Mouse (Mus musculus) limb, embryonic 14.5 days (tissue): ENCODE data around the gene Myo19. TPM values are rescaled to one million over a fixed set of nuclear protein-coding genes. Genes with fewer than 3 reads are reported as not detected.

Experiments used
- ATAC-seq: fragments of 200-750 bp; cut with Nextera tagmentation; 2 replicates; pipeline ENCODE4 v1.8.0; 2017; ENCODE audit warnings: low read depth, moderate number of reproducible peaks, moderate TSS enrichment; ENCODE audit not compliant: low FRiP score
- DNase-seq: peaks from one replicate; pipeline ENCODE4 v3.0.0-alpha.2; 2015; ENCODE audit warnings: low spot score
- H3K27ac ChIP-seq: fragments of 300-500 bp; sonication (generic); replicated peaks from 2 replicates; pipeline ENCODE4 v1.5.1; 2014; ENCODE audit warnings: low read depth, mild to moderate bottlenecking, low read length, moderate library complexity, mixed read lengths
- H3K27me3 ChIP-seq: fragments of 300-500 bp; sonication (generic); 2 replicates; pipeline ENCODE4 v1.6.1; 2014; ENCODE audit warnings: low read length, mixed read lengths; ENCODE audit not compliant: control insufficient read depth, insufficient read depth
- H3K36me3 ChIP-seq: fragments of 300-500 bp; sonication (generic); 2 replicates; pipeline ENCODE4 v1.6.1; 2014; ENCODE audit warnings: mild to moderate bottlenecking, low read length, moderate library complexity, mixed read lengths; ENCODE audit not compliant: control insufficient read depth, insufficient read depth
- H3K4me1 ChIP-seq: fragments of 300-500 bp; sonication (generic); 2 replicates; pipeline ENCODE4 v1.6.1; 2014; ENCODE audit warnings: antibody characterized with exemption, low read length, mixed read lengths; ENCODE audit not compliant: control insufficient read depth, insufficient read depth
- H3K4me2 ChIP-seq: fragments of 300-500 bp; sonication (generic); replicated peaks from 2 replicates; pipeline ENCODE4 v1.6.1; 2014; ENCODE audit warnings: low read depth, mild to moderate bottlenecking, low read length, moderate library complexity; ENCODE audit not compliant: severe bottlenecking
- H3K4me3 ChIP-seq: fragments of 300-500 bp; sonication (generic); replicated peaks from 2 replicates; pipeline ENCODE4 v1.5.1; 2014; ENCODE audit warnings: low read length
- H3K9ac ChIP-seq: fragments of 300-500 bp; sonication (generic); 2 replicates; pipeline ENCODE4 v1.6.1; 2014; ENCODE audit warnings: mild to moderate bottlenecking, low read depth, low read length, moderate library complexity; ENCODE audit not compliant: severe bottlenecking
- H3K9me3 ChIP-seq: fragments of 300-500 bp; sonication (generic); 2 replicates; pipeline ENCODE4 v1.6.1; 2016; ENCODE audit warnings: low read length; ENCODE audit not compliant: control insufficient read depth
- POLR2A ChIP-seq: fragments of 200-500 bp; IDR thresholded peaks from 2 replicates; pipeline ENCODE4 v1.8.0; 2012; ENCODE audit warnings: inconsistent platforms, mild to moderate bottlenecking, moderate library complexity, borderline replicate concordance; ENCODE audit not compliant: insufficient read depth, insufficient read length; ENCODE audit errors: extremely low read depth
- WGBS: fragments of 180-500 bp; shearing (Covaris S2); extraction: QIAGEN DNeasy Blood & Tissue Kit; methylation state at CpG from one replicate; pipeline ENCODE4 v1.1.7; 2014; 5-methylcytosine and 5-hydroxymethylcytosine counted together
- polyA plus RNA-seq, 2 experiments: library from polyadenylated mRNA; depleted of rRNA in 1 of 2; stranded (reverse) in 1 of 2; unstranded in 1 of 2; fragments of >200 nt; fragmentation: Nextera tagmentation in 1 of 2; extraction: Ambion mirVana in 1 of 2; gene quantifications; 2 replicates each; pipeline versions ENCODE4 v1.2.1 to v1.2.3; 2012 to 2014

Gene Myo19
- polyA plus RNA-seq, 2 experiments: 11.0 to 29.2 TPM

DNA sequence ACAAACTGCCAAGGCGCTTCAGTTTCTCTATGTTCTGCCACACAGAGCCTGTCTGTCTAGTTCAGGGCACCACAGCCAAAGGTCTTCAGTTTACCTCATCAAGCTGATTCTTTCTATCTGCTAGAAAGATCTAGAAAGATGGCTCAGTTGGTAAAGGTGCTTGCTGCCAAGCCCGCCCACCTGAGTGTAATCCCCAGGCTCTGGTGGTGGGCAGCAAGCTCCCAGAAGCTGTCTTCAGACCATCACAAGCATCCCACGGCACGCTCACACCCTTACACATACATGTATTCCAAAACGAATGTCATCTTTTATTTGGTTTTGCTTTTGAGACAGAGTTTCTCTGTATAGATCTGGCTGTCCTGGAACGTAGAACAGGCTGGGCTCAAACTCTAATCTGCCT lies 28.5 kb downstream of the Myo19 start:
- H3K27ac ChIP-seq: no peak overlapping the region
- WGBS: 91% methylated on average over 6 of the region's 6 CpGs
- H3K4me1 ChIP-seq: no peaks in the 10 kb centered on the region
- no peak for DNase-seq
- no peak overlapping the region for H3K4me2 ChIP-seq
- H3K9me3 ChIP-seq: no peaks in the 10 kb centered on the region
- no peak for TF ChIP-seq POLR2A
- H3K36me3 ChIP-seq: peaks cover 92% of the 10 kb centered on the region
- ATAC-seq: no peak
- no peaks in the 10 kb centered on the region for H3K27me3 ChIP-seq
- H3K4me3 ChIP-seq: no peak overlapping the region
- no peak overlapping the region for H3K9ac ChIP-seq

DNA sequence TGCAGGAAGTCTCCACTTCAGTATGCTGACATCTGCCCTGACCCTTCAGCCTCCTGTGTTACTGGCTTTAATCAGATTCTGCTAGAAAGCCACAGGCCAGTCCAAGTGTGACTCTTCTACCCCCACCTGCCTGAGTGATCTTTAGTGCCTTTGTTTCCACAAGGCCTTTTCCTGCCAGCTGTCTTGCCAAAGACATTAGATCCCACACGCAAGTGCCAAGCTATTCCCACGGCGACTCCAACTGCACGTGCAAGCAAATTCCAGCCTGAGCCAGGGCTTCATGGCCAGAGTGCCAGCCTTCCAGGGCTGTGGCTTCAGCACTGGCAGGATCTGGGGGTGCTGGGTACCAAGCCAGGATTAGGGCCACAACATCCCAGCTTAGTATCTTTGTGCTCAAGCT lies 30.5 kb downstream of the Myo19 start:
- H3K27ac ChIP-seq: no peak overlapping the region
- H3K27me3 ChIP-seq: no peaks in the 10 kb centered on the region
- no peak for TF ChIP-seq POLR2A
- H3K36me3 ChIP-seq: peaks cover 81% of the 10 kb centered on the region
- no peaks in the 10 kb centered on the region for H3K9me3 ChIP-seq
- H3K4me3 ChIP-seq: no peak overlapping the region
- no peaks in the 10 kb centered on the region for H3K4me1 ChIP-seq
- ATAC-seq (no peak), DNase-seq (no peak)
- WGBS: 81% methylated on average over 4 of the region's 4 CpGs
- H3K9ac ChIP-seq: no peak overlapping the region
- no peak overlapping the region for H3K4me2 ChIP-seq

DNA sequence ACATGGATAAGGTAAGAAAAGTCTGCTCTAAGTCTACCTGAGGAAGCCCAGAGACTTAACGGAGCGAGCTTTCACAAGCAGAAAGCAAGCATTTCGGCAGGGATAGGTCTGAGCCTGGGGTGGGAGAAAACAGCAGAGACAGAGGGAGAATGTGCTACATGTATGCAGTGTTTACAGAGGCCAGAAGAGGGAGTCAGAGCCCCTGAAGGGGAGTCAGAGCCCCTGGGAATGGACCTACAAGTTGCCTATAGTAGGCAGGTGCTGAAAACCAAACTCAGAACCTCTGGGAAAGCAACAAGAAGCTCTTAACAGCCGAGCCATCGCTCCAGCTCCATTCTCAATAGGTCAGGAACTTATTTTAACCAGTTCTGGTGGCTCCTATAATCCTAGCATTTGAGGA lies 34.7 kb downstream of the Myo19 start:
- no peak overlapping the region for H3K27ac ChIP-seq
- H3K9me3 ChIP-seq: no peaks in the 10 kb centered on the region
- no peak for ATAC-seq
- H3K36me3 ChIP-seq: peaks cover 40% of the 10 kb centered on the region
- no peaks in the 10 kb centered on the region for H3K27me3 ChIP-seq
- 77% methylated on average over 5 of the region's 5 CpGs for WGBS
- DNase-seq: no peak
- no peak overlapping the region for H3K9ac ChIP-seq
- H3K4me1 ChIP-seq: peaks cover 3% of the 10 kb centered on the region; the same call in 1 of the 2 replicates
- no peak overlapping the region for H3K4me3 ChIP-seq
- H3K4me2 ChIP-seq: no peak overlapping the region
- TF ChIP-seq POLR2A: no peak

DNA sequence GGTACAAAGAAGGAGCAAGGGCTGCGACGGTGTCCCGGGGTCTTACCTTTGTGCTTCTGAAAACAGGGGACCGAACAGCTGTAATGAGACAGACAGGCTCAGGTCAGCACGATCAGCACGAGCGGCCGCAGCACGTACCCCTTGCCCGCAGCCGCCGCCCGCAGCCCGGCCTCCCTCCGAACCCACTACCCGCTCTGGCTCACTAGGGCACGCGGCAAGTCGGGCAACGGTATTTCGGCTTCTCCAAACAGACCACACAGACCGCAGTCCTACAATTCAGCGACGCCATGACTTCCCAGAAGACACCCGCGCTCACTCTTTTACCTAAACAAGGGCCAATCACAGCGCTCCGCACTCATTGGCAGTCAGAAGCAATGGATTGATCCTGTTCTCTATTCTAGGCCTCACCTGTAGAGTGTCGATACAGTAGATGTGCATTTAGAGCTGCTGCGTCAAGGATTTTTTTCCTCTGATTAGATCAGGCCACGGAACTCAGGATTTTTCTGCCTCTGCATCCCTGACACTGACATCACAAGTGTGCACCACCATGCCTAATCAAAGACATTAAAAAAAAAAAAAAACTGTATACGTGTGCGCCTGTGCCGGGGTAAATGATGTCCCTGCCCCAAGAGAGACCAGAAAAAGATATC lies 36.2 kb downstream of the Myo19 start, which contains the start of gene Znhit3:
Gene Znhit3, minus strand, starts transcription at position 314 of the 650 bp plus-strand sequence.
- peaks cover 26% of the 10 kb centered on the region for H3K36me3 ChIP-seq
- DNase-seq (peak; percentile 94), ATAC-seq (peak; percentile 91)
- peak within 1 kb of the TSS; percentile 90 for H3K4me3 ChIP-seq
- 0 out of 2 replicates have a peak within 1 kb of the TSS, but pooled peaks have one; percentile 44 for H3K27ac ChIP-seq
- no peaks in the 10 kb centered on the region for H3K27me3 ChIP-seq
- peak within 1 kb of the TSS; percentile 76 for H3K9ac ChIP-seq
- H3K4me1 ChIP-seq: peaks cover 3% of the 10 kb centered on the region; the same call in 1 of the 2 replicates
- TF ChIP-seq POLR2A: no peak
- peak within 1 kb of the TSS; percentile 55 for H3K4me2 ChIP-seq
- WGBS: 3% methylated on average over 31 of the region's 34 CpGs
- no peaks in the 10 kb centered on the region for H3K9me3 ChIP-seq

DNA sequence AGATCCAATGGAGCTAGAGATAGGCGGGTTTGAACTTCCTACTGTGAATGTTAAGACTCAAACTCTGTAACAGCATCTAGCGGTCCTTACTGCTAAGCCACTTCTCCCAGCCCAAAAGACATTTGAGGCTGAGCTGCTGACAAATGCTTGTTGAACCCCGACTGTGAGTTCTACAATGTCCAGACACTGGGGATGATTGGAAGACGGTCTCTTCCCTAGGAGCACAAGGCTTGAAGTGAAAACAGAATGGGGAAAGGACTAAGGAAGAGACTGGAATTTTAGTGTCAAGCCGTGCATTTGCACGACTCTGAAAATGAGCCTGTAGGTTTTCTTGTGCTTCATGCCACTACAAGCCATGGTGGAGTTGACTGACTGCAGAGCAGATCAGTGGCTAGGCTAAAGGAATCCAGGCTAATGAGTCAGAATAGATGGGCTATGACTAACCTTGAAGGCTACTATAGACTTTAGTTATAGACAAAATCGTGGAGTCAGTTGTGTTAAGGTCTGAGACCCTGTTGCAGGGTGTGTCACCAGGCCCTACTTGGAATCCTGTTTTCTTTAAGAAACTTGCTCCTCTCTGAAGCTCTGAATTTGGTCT lies 36.9 kb downstream of the Myo19 start:
- ATAC-seq: no peak
- peak overlapping the region; percentile 76 for H3K9ac ChIP-seq
- H3K4me1 ChIP-seq: peaks cover 3% of the 10 kb centered on the region; the same call in 1 of the 2 replicates
- H3K27me3 ChIP-seq: no peaks in the 10 kb centered on the region
- no peaks in the 10 kb centered on the region for H3K9me3 ChIP-seq
- no peak overlapping the region for H3K27ac ChIP-seq
- peaks cover 22% of the 10 kb centered on the region for H3K36me3 ChIP-seq
- TF ChIP-seq POLR2A: no peak
- no peak for DNase-seq
- H3K4me3 ChIP-seq: peak overlapping the region; percentile 90
- peak overlapping the region; percentile 55 for H3K4me2 ChIP-seq
- WGBS: 64% methylated on average over 7 of the region's 7 CpGs
